Mouse (Mus musculus) MEL (cell line): ENCODE results near the gene Nkx2-1.

Source experiments
- CTCF ChIP-seq, 3 experiments: IDR thresholded peaks in 2 of 3; conservative IDR thresholded peaks in 1 of 3; 2 replicates each; pipeline ENCODE4 v1.5.1; 2011 to 2012; ENCODE audit warnings: low read length in 3 of 3, low read depth in 2 of 3, mild to moderate bottlenecking in 2 of 3, improper control_type of control experiment in 1 of 3, inconsistent platforms in 1 of 3, mixed read lengths in 1 of 3, moderate library complexity in 1 of 3; ENCODE audit not compliant: control insufficient read depth in 1 of 3, insufficient read depth in 1 of 3, poor library complexity in 1 of 3, severe bottlenecking in 1 of 3
- E2F4 ChIP-seq: IDR thresholded peaks from 2 replicates; pipeline ENCODE4 v1.6.1; 2011; ENCODE audit warnings: low read depth, low read length, improper control_type of control experiment, borderline replicate concordance
- EP300 ChIP-seq, 2 experiments: IDR thresholded peaks; 2 replicates each; pipeline ENCODE4 v1.6.1; 2011; ENCODE audit warnings: improper control_type of control experiment in 2 of 2, low read length in 2 of 2, low read depth in 1 of 2, mild to moderate bottlenecking in 1 of 2
- GATA1 ChIP-seq: IDR thresholded peaks from 2 replicates; pipeline ENCODE4 v1.6.1; 2011; ENCODE audit warnings: low read depth, low read length, improper control_type of control experiment
- HCFC1 ChIP-seq: IDR thresholded peaks from 2 replicates; pipeline ENCODE4 v1.6.1; 2012; ENCODE audit warnings: low read depth, mild to moderate bottlenecking, inconsistent platforms, low read length, improper control_type of control experiment, moderate library complexity
- KAT2A ChIP-seq: conservative IDR thresholded peaks from 2 replicates; pipeline ENCODE4 v1.6.1; 2012; ENCODE audit warnings: low read depth, low read length, improper control_type of control experiment, inconsistent platforms
- MAFK ChIP-seq: IDR thresholded peaks from 2 replicates; pipeline ENCODE4 v1.6.1; 2011; ENCODE audit warnings: low read depth, mild to moderate bottlenecking, low read length, improper control_type of control experiment, borderline replicate concordance
- MAZ ChIP-seq: IDR thresholded peaks from 2 replicates; pipeline ENCODE4 v1.6.1; 2012; ENCODE audit warnings: low read depth, mild to moderate bottlenecking, inconsistent platforms, low read length, improper control_type of control experiment
- MEF2A ChIP-seq: IDR thresholded peaks from 2 replicates; pipeline ENCODE4 v1.6.1; 2014; ENCODE audit warnings: low read depth, mild to moderate bottlenecking, inconsistent platforms, low read length, improper control_type of control experiment; ENCODE audit not compliant: poor library complexity, insufficient replicate concordance, severe bottlenecking; ENCODE audit errors: extremely low read depth
- POLR2A ChIP-seq, 2 experiments: IDR thresholded peaks; 2 replicates each; pipeline ENCODE4 v1.6.1; 2011 to 2012; ENCODE audit warnings: low read length in 2 of 2, mild to moderate bottlenecking in 2 of 2, control low read depth in 1 of 2, improper control_type of control experiment in 1 of 2, low read depth in 1 of 2, moderate library complexity in 1 of 2; ENCODE audit not compliant: control insufficient read depth in 1 of 2, insufficient read depth in 1 of 2, poor library complexity in 1 of 2
- SIN3A ChIP-seq: IDR thresholded peaks from 2 replicates; pipeline ENCODE4 v1.6.1; 2012; ENCODE audit warnings: low read length, improper control_type of control experiment, inconsistent platforms
- TCF12 ChIP-seq: IDR thresholded peaks from 2 replicates; pipeline ENCODE4 v1.6.1; 2014; ENCODE audit warnings: low read depth, mild to moderate bottlenecking, inconsistent platforms, low read length, improper control_type of control experiment, moderate library complexity
- ZC3H11A ChIP-seq: IDR thresholded peaks from 2 replicates; pipeline ENCODE4 v1.6.1; 2012; ENCODE audit warnings: low read depth, mild to moderate bottlenecking, inconsistent platforms, low read length, improper control_type of control experiment
- ZMIZ1 ChIP-seq: IDR thresholded peaks from 2 replicates; pipeline ENCODE4 v1.6.1; 2012; ENCODE audit warnings: low read depth, mild to moderate bottlenecking, inconsistent platforms, low read length, improper control_type of control experiment, moderate library complexity

DNA sequence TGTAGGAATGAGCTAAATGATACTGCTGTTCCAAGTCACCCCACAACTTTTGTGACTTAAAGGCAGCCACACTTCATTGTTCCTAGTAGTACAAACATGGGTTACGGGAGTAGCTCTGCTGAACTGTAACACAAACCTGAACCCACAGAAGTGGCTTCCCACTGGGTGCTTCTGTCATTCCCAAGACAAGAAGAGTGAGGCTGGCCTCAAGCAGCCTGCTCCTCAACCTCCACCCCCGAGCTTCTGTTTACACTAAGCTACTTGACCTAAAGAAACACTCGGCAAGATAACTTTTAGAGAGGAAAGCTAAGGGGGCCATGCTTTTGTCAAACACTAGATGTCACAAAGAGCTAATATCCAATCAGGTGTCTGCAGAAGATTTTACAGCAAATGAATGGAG is 49.7 kb downstream of the Nkx2-1 start:
- TF ChIP-seq CTCF (IDR thresholded peaks at IDR 0.05 in 2 of 3, conservative IDR thresholded peaks at IDR 0.05 in 1 of 3; ENCODE audit: control insufficient read depth in 1 of 3, insufficient read depth in 1 of 3, low read depth in 2 of 3, low read length in 3 of 3, poor library complexity in 1 of 3, severe bottlenecking in 1 of 3) (no peak), EP300 (IDR thresholded peaks at IDR 0.05; ENCODE audit: low read depth in 1 of 2, low read length in 2 of 2) (no peak), ZMIZ1 (no peak), POLR2A (IDR thresholded peaks at IDR 0.05; ENCODE audit: control insufficient read depth in 1 of 2, insufficient read depth in 1 of 2, low read depth in 1 of 2, low read length in 2 of 2, poor library complexity in 1 of 2) (no peak), SIN3A (no peak), KAT2A (no peak), E2F4 (no peak), GATA1 (no peak), MEF2A (no peak), MAFK (no peak), TCF12 (no peak), ZC3H11A (no peak), MAZ (no peak), HCFC1 (no peak)
